Mouse (Mus musculus) kidney, postnatal 10 days (tissue): ENCODE measurements around the gene Nlrp1b.

Experiments used
- DNase-seq: peaks from one replicate; pipeline ENCODE4 v3.0.0; 2021; ENCODE audit warnings: mixed read lengths

Gene Nlrp1b

GRCm38 (mm10) chr11:71230684-71231480 lies at the start of gene Nlrp1b:
Gene Nlrp1b, minus strand, starts transcription at chr11:71230733.
- no peak for DNase-seq

GRCm38 (mm10) chr11:71261036-71261435 lies 30.5 kb upstream of the Nlrp1b start:
- DNase-seq: no peak

- DNase-seq: no peak
Observed at GRCm38 (mm10) chr11:71251333-71251732, 20.8 kb upstream of the Nlrp1b start.

- DNase-seq: peak; percentile 22
Observed at GRCm38 (mm10) chr11:71224614-71225013, 5.9 kb downstream of the Nlrp1b start.

- DNase-seq: no peak
Observed at GRCm38 (mm10) chr11:71202703-71203102, 27.8 kb downstream of the Nlrp1b start.

- no peak for DNase-seq
Observed at GRCm38 (mm10) chr11:71199349-71199748, 31.2 kb downstream of the Nlrp1b start.

GRCm38 (mm10) chr11:71169633-71170032 lies 60.9 kb downstream of the Nlrp1b start:
- no peak for DNase-seq

- no peak for DNase-seq
Observed at GRCm38 (mm10) chr11:71164139-71164538, 66.4 kb downstream of the Nlrp1b start.

- DNase-seq: no peak
Observed at GRCm38 (mm10) chr11:71159439-71160136, 70.9 kb downstream of the Nlrp1b start.

- DNase-seq: no peak
Observed at GRCm38 (mm10) chr11:71155272-71155671, 75.3 kb downstream of the Nlrp1b start.

GRCm38 (mm10) chr11:71144661-71145060 lies 85.9 kb downstream of the Nlrp1b start, which contains the start of gene Nlrp1a:
Gene Nlrp1a, minus strand, starts transcription at chr11:71144704.
- DNase-seq: peak; percentile 21

GRCm38 (mm10) chr11:71142031-71142430 lies 88.5 kb downstream of the Nlrp1b start:
- DNase-seq: no peak

- no peak for DNase-seq
Observed at GRCm38 (mm10) chr11:71107128-71107527, 123.4 kb downstream of the Nlrp1b start.

GRCm38 (mm10) chr11:71106261-71107021 lies 124.1 kb downstream of the Nlrp1b start:
- DNase-seq: no peak

GRCm38 (mm10) chr11:71103931-71104330 lies 126.6 kb downstream of the Nlrp1b start:
- DNase-seq: no peak
